Mouse (Mus musculus): ENCODE measurements at regions not wholly inside any gene's neighbourhood (a gene's known extent, or its start where the extent isn't known, plus 50 kb on each side); places are given as distances from the start of the nearest gene placed in this dataset.

DNA sequence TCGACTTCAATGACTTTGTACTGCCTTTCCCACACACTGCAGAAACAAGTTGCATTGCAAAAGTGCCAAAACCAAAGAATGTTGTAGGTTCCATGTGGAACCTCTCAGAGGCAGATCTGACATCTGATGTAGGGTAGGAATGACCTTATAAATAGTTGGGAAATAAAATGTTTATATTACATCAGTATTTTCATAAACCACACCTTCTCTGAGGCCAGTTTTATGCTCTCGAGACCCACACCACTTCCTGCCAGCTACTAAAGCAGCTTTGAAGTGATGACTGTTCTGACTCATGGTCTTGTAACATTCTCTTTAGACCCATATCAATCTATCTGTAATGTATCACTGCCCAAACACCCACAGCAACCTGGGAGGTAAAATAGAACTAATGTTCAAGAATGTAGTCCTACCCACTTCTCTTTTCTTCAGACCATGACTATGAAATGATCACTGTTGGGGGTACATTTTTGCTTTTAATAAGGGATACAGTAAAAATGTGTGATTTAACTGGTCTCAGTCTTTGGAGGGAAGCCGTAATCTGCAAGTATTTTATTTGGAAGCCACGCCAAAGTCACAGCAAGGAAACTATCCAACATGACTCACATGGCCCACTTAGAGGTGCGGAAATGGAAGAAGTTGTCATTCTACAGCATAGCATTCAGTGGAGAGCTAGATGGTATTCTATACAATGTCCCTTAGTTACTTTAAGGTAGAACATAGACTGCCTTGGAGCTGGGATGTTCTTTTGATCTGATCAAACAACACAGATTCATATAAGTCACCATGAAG lies 199.4 kb downstream of the Snx13 start:
- TF ChIP-seq MAX (IDR thresholded peaks at IDR 0.05; ENCODE audit: low read depth): no peak
- no peak for TF ChIP-seq POLR2A (IDR thresholded peaks at IDR 0.05; ENCODE audit: insufficient read length, low read depth)
- TF ChIP-seq USF1 (IDR thresholded peaks at IDR 0.05; ENCODE audit: low read depth): no peak
- no peak for TF ChIP-seq POLR2AphosphoS2 (IDR thresholded peaks at IDR 0.05; ENCODE audit: insufficient read length, low read depth)
- TF ChIP-seq MYOG (IDR thresholded peaks at IDR 0.05; ENCODE audit: control insufficient read depth in 1 of 3, insufficient read depth in 1 of 3, insufficient read length in 2 of 3, low read depth in 2 of 3): no peak
